Mouse (Mus musculus) right cerebral cortex, adult 18-20 months (tissue): ENCODE data around the gene Nxt2.
"Not testable (repeated sequence)": the region's sequence is repeated elsewhere in the genome, so short reads cannot be mapped to it uniquely, and the experiment has no call there.

ENCODE experiments used
- DNase-seq: peaks from one replicate; pipeline ENCODE4 v3.0.0; 2022; ENCODE audit warnings: mixed read lengths

Nxt2 gene

GRCm38 (mm10) chrX:142226542-142226941 is at the start of gene Nxt2:
Gene Nxt2, plus strand, starts transcription at chrX:142226770.
- no peak for DNase-seq

GRCm38 (mm10) chrX:142176981-142177380 is 49.6 kb upstream of the Nxt2 start:
- DNase-seq = no peak

- no peak for DNase-seq
These were observed 44.5 kb upstream of the Nxt2 start for GRCm38 (mm10) chrX:142182026-142182425.

- DNase-seq = peak; percentile 21
These were observed 37.4 kb upstream of the Nxt2 start for GRCm38 (mm10) chrX:142189023-142189703.

GRCm38 (mm10) chrX:142190355-142190754 is 36.2 kb upstream of the Nxt2 start:
- no peak for DNase-seq

- DNase-seq = peak; percentile 8
These were observed 32.1 kb upstream of the Nxt2 start for GRCm38 (mm10) chrX:142194420-142194819.

GRCm38 (mm10) chrX:142195551-142195950 is 31.0 kb upstream of the Nxt2 start:
- no peak for DNase-seq

- no peak for DNase-seq
These were observed 29.7 kb upstream of the Nxt2 start, which contains the start of gene Gucy2f for GRCm38 (mm10) chrX:142196831-142197230. Gene Gucy2f, minus strand, starts transcription at chrX:142196931.

GRCm38 (mm10) chrX:142200295-142200694 is 26.3 kb upstream of the Nxt2 start:
- peak; percentile 31 for DNase-seq

GRCm38 (mm10) chrX:142227398-142228054 is 956 bp downstream of the Nxt2 start:
- DNase-seq = no peak

- peak; percentile 76 for DNase-seq
These were observed 1.6 kb downstream of the Nxt2 start for GRCm38 (mm10) chrX:142228055-142228768.

- DNase-seq = no peak
These were observed 2.2 kb downstream of the Nxt2 start for GRCm38 (mm10) chrX:142228769-142229158.

GRCm38 (mm10) chrX:142236146-142236545 is 9.6 kb downstream of the Nxt2 start:
- not testable (repeated sequence) for DNase-seq

GRCm38 (mm10) chrX:142237101-142237500 is 10.5 kb downstream of the Nxt2 start:
- DNase-seq = no peak

GRCm38 (mm10) chrX:142245682-142246327 is 19.2 kb downstream of the Nxt2 start:
- no peak for DNase-seq

- no peak for DNase-seq
These were observed 23.6 kb downstream of the Nxt2 start for GRCm38 (mm10) chrX:142250008-142250736.

- DNase-seq = no peak
These were observed 49.5 kb downstream of the Nxt2 start for GRCm38 (mm10) chrX:142276031-142276430.

- DNase-seq = no peak
These were observed 50.0 kb downstream of the Nxt2 start for GRCm38 (mm10) chrX:142276573-142276972.

- DNase-seq = no peak
These were observed 59.3 kb downstream of the Nxt2 start for GRCm38 (mm10) chrX:142285905-142286304.
